10 mouse cellular contexts compared by ENCODE assay signal in genomic region chr10:25250108-25250507, GRCm38 (mm10). TPM values are rescaled to one million over a fixed set of nuclear protein-coding genes. Genes with fewer than 3 reads are reported as not detected.
DNase-seq lines count a peak whose midpoint lies in the region; ATAC-seq and TF ChIP-seq lines count a peak whose summit lies in the region.
"Had no signal": no experiment of that assay in that cellular context is flagged by ENCODE, and none has a peak within 500 bp of the region (broad histone marks: within the 10 kb centered on the region; RNA-seq: fewer than 3 reads in every experiment).

No protein-coding gene starts in this region.

- 38% methylated on average over 12 of the region's 12 CpGs for WGBS in forebrain, embryonic 15.5 days
- WGBS in limb, embryonic 14.5 days: 50% methylated on average over 12 of the region's 12 CpGs

- H3K36me3 ChIP-seq in ES-E14 (ENCODE audit: control insufficient read depth, insufficient read depth, low read length, poor library complexity, severe bottlenecking): no peaks in the 10 kb centered on the region
- no peaks in the 10 kb centered on the region for H3K36me3 ChIP-seq in forebrain, embryonic 15.5 days
- H3K36me3 ChIP-seq in limb, embryonic 14.5 days (ENCODE audit: control insufficient read depth, insufficient read depth, low read length): no peaks in the 10 kb centered on the region
- H3K36me3 ChIP-seq: heart, embryonic 15.5 days; stomach, embryonic 15.5 days had no signal

- no peak for TF ChIP-seq POLR2A in limb, embryonic 14.5 days (IDR thresholded peaks at IDR 0.05; ENCODE audit: borderline replicate concordance, extremely low read depth, insufficient read depth, insufficient read length)

- in situ Hi-C loops in ES-E14 (cut with MboI; ENCODE audit: low sequenced_read_pairs in 2 of 2, unreplicated experiment in 2 of 2): loop anchor here (25.0 kb wide), 4 partner anchors 237 to 812 kb away; no protein-coding TSS in a partner anchor

- no peak overlapping the region for H3K4me2 ChIP-seq in forebrain, embryonic 15.5 days (replicated peaks)
- H3K4me2 ChIP-seq in limb, embryonic 14.5 days (replicated peaks; ENCODE audit: low read depth, low read length, severe bottlenecking): no peak overlapping the region
- H3K4me2 ChIP-seq: heart, embryonic 15.5 days; stomach, embryonic 15.5 days had no signal

- ATAC-seq in forebrain, embryonic 15.5 days (replicated peaks): peak; percentile 72
- peak; percentile 54 for ATAC-seq in inflammation-experienced regulatory T-cells, adult 6 months
- ATAC-seq in limb, embryonic 14.5 days (ENCODE audit: low FRiP score, low read depth): no peak

- no peak overlapping the region for H3K27ac ChIP-seq in ES-E14 (ENCODE audit: insufficient read depth, low read depth, low read length, poor library complexity, severe bottlenecking)
- no peak overlapping the region for H3K27ac ChIP-seq in forebrain, embryonic 15.5 days (replicated peaks)
- H3K27ac ChIP-seq in limb, embryonic 14.5 days (replicated peaks; ENCODE audit: low read depth, low read length): no peak overlapping the region
- H3K27ac ChIP-seq: heart, embryonic 15.5 days; stomach, embryonic 15.5 days had no signal

- H3K9me3 ChIP-seq in ES-E14 (ENCODE audit: control insufficient read depth, insufficient read depth, low read depth, low read length): no peaks in the 10 kb centered on the region
- H3K9me3 ChIP-seq in forebrain, embryonic 15.5 days: no peaks in the 10 kb centered on the region
- H3K9me3 ChIP-seq in limb, embryonic 14.5 days (ENCODE audit: control insufficient read depth, low read length): no peaks in the 10 kb centered on the region
- H3K9me3 ChIP-seq: heart, embryonic 15.5 days; stomach, embryonic 15.5 days had no signal

- H3K27me3 ChIP-seq in forebrain, embryonic 15.5 days: no peaks in the 10 kb centered on the region
- no peaks in the 10 kb centered on the region for H3K27me3 ChIP-seq in limb, embryonic 14.5 days (ENCODE audit: control insufficient read depth, insufficient read depth, low read length)
- H3K27me3 ChIP-seq: heart, embryonic 15.5 days; stomach, embryonic 15.5 days had no signal

- no peak overlapping the region for H3K4me3 ChIP-seq in ES-E14 (ENCODE audit: insufficient read depth in 1 of 2, low read depth in 1 of 2, low read length in 2 of 2, poor library complexity in 1 of 2, severe bottlenecking in 1 of 2)
- no peak overlapping the region for H3K4me3 ChIP-seq in forebrain, embryonic 15.5 days
- no peak overlapping the region for H3K4me3 ChIP-seq in limb, embryonic 14.5 days (replicated peaks; ENCODE audit: low read length)
- H3K4me3 ChIP-seq: heart, embryonic 15.5 days; stomach, embryonic 15.5 days had no signal

- no peak overlapping the region for H3K9ac ChIP-seq in ES-E14 (ENCODE audit: insufficient read depth, low read depth, low read length, poor library complexity, severe bottlenecking)
- H3K9ac ChIP-seq in forebrain, embryonic 15.5 days (replicated peaks): no peak overlapping the region
- no peak overlapping the region for H3K9ac ChIP-seq in limb, embryonic 14.5 days (ENCODE audit: low read depth, low read length, severe bottlenecking)
- H3K9ac ChIP-seq: heart, embryonic 15.5 days; stomach, embryonic 15.5 days had no signal

- H3K4me1 ChIP-seq in ES-E14 (ENCODE audit: control insufficient read depth in 2 of 2, insufficient read depth in 2 of 2, low read length in 2 of 2, poor library complexity in 1 of 2): no peaks in the 10 kb centered on the region
- no peaks in the 10 kb centered on the region for H3K4me1 ChIP-seq in forebrain, embryonic 15.5 days
- no peaks in the 10 kb centered on the region for H3K4me1 ChIP-seq in limb, embryonic 14.5 days (ENCODE audit: control insufficient read depth, insufficient read depth, low read length)
- H3K4me1 ChIP-seq: heart, embryonic 15.5 days; stomach, embryonic 15.5 days had no signal

- DNase-seq in 416B (ENCODE audit: low read depth): peak; percentile 79
- peak; percentile 72 for DNase-seq in ES-E14 (ENCODE audit: low read depth, low spot score)
- peak; percentile 13 for DNase-seq in cerebellum, adult 11-12 months
- DNase-seq in limb, embryonic 14.5 days (ENCODE audit: low spot score): peak; percentile 37
- peak; percentile 6 to 40 for DNase-seq in natural killer cell, adult 2 months (ENCODE audit: low spot score in 2 of 2)
- peak; percentile 59 for DNase-seq in thymus, postnatal 25 days

TF ChIP-seq in ES-E14, 5 proteins besides CTCF, POLR2A, EP300 and RAD21:
- TF ChIP-seq ZC3H11A (IDR thresholded peaks at IDR 0.05; ENCODE audit: borderline replicate concordance, low read depth, low read length) (no peak), CHD2 (IDR thresholded peaks at IDR 0.05; ENCODE audit: low read depth, low read length) (no peak), MAFK (IDR thresholded peaks at IDR 0.05; ENCODE audit: insufficient read depth, low read depth, low read length) (no peak), HCFC1 (IDR thresholded peaks at IDR 0.05; ENCODE audit: borderline replicate concordance, insufficient read depth, low read length) (no peak), ZNF384 (IDR thresholded peaks at IDR 0.05; ENCODE audit: low read depth, low read length) (no peak)

RNA-seq across cellular contexts. Expression of gene Akap7, which starts 57.6 kb away (rescaled TPM):
- 12.8 and 13.5 TPM in 2 replicates for total RNA-seq in ES-E14 (2012; rRNA removed)
- 24.5 and 28.3 TPM in 2 replicates for polyA plus RNA-seq in forebrain, embryonic 15.5 days (2015; fragmentation: Nextera tagmentation; extraction: Ambion mirVana)
- 1 to 10 TPM; 1.5 to 5.7 (median 3.0) TPM for polyA plus RNA-seq in inflammation-experienced regulatory T-cells, adult 6 months (2017; shearing (Covaris generic))
- polyA plus RNA-seq in limb, embryonic 14.5 days (2012; rRNA removed): 14.1 and 20.9 TPM in 2 replicates
- 17.6 and 20.0 TPM in 2 replicates for polyA plus RNA-seq in limb, embryonic 14.5 days (2014; fragmentation: Nextera tagmentation; extraction: Ambion mirVana)

Comparison
In these comparisons a context has a peak if more than half of its experiments do, and no peak if none do; other contexts are left out.
1. DNase-seq: peak in every context shown above with its lines; median percentile 79 in 416B; 72 in ES-E14; 59 in thymus, postnatal 25 days; 37 in limb, embryonic 14.5 days; 23 in natural killer cell, adult 2 months; 13 in cerebellum, adult 11-12 months.